Mouse (Mus musculus): ENCODE results near the gene Rnase9. TPM values are rescaled to one million over a fixed set of nuclear protein-coding genes. Genes with fewer than 3 reads are reported as not detected.

Rnase9 gene
- total and polyA plus RNA-seq, 2 experiments: not detected

- Histone ChIP-seq H3K79me2 (ENCODE audit: control insufficient read depth, insufficient read depth, low read length) (no peaks in the 10 kb centered on the region), H3K27me3 (ENCODE audit: control insufficient read depth, insufficient read depth, low read length) (no peaks in the 10 kb centered on the region), H3K27ac (replicated peaks; ENCODE audit: insufficient read depth, low read depth, low read length) (no peak overlapping the region), H3K4me1 (ENCODE audit: control insufficient read depth, insufficient read depth, low read length) (peaks cover 9% of the 10 kb centered on the region; the same call in 1 of the 2 replicates), H3K36me3 (ENCODE audit: control insufficient read depth, insufficient read depth, low read length) (no peaks in the 10 kb centered on the region), H3K4me3 (ENCODE audit: insufficient read depth, low read depth, low read length) (no peak overlapping the region), H3K9ac (ENCODE audit: low read depth, low read length) (no peak overlapping the region)
- no peak for DNase-seq (ENCODE audit: extremely low read depth, low read depth, low spot score)
- no peak for TF ChIP-seq CTCF (IDR thresholded peaks at IDR 0.05; ENCODE audit: low read depth, low read length)
- 94% methylated on average over 1 of the region's 1 CpGs for WGBS
Observed at GRCm38 (mm10) chr14:51079180-51079579, 37.5 kb upstream of the Rnase9 start.

DNA sequence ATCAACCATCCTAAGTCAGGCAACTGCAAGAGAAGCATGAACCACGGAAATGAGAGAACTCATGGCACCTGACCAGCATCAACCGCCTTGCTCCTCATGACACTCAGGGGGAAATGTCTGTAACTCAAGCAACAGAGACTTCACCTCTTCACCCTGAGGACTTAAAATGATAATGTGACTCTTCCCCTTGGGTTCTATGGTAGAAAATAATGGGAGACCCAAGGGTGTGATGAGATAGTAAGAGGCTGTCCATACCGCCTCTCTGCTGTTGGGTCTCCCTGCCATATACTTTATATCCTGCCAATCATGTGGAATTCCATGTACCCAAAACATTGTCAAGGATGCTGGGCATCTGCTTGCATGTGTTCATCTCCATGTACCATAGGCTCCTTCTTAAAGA lies 32.7 kb upstream of the Rnase9 start, which contains the start of gene Olfr750:
Gene Olfr750 (minus strand): TSS at position 101 of the 400 bp plus-strand sequence.
- H3K79me2 ChIP-seq (ENCODE audit: control insufficient read depth, insufficient read depth, low read length): no peaks in the 10 kb centered on the region
- H3K4me1 ChIP-seq (ENCODE audit: control insufficient read depth, insufficient read depth, low read length): no peaks in the 10 kb centered on the region
- H3K36me3 ChIP-seq (ENCODE audit: control insufficient read depth, insufficient read depth, low read length): no peaks in the 10 kb centered on the region
- TF ChIP-seq POLR2A (IDR thresholded peaks at IDR 0.05; ENCODE audit: extremely low read depth, insufficient read depth, low read length) (no peak), CTCF (IDR thresholded peaks at IDR 0.05; ENCODE audit: low read depth, low read length) (no peak)
- H3K9ac ChIP-seq (ENCODE audit: low read depth, low read length): no peak within 1 kb of the TSS
- DNase-seq (ENCODE audit: extremely low read depth, low read depth, low spot score): no peak
- no peaks in the 10 kb centered on the region for H3K27me3 ChIP-seq (ENCODE audit: control insufficient read depth, insufficient read depth, low read length)
- no peak within 1 kb of the TSS for H3K27ac ChIP-seq (replicated peaks; ENCODE audit: insufficient read depth, low read depth, low read length)
- no peak within 1 kb of the TSS for H3K4me3 ChIP-seq (ENCODE audit: insufficient read depth, low read depth, low read length)
- WGBS: 95% methylated on average over 3 of the region's 3 CpGs

DNA sequence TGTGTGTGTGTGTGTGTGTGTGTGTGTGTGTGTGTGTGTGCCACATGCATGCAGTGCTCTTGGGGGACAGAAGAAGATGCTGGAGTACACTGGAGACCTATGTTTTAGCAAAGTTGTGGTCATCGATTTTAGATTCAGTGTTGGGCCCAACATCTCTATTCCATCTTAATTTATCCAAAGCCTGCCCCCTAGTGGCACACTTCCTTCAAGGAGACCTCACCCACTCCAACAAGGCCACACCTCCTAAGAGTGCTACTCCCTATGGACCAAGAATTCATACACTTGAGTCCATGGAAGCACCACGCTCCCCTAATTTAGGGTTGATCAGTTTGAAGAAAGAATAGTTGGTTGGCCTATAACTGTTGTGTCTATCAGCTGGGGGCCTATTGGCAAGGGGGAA lies 27.9 kb upstream of the Rnase9 start:
- no peaks in the 10 kb centered on the region for H3K36me3 ChIP-seq (ENCODE audit: control insufficient read depth, insufficient read depth, low read length)
- TF ChIP-seq POLR2A (IDR thresholded peaks at IDR 0.05; ENCODE audit: extremely low read depth, insufficient read depth, low read length) (no peak), CTCF (IDR thresholded peaks at IDR 0.05; ENCODE audit: low read depth, low read length) (peak; percentile 26; the same call in 1 of the 2 replicates)
- no peaks in the 10 kb centered on the region for H3K79me2 ChIP-seq (ENCODE audit: control insufficient read depth, insufficient read depth, low read length)
- no peak overlapping the region for H3K4me3 ChIP-seq (ENCODE audit: insufficient read depth, low read depth, low read length)
- no peak overlapping the region for H3K9ac ChIP-seq (ENCODE audit: low read depth, low read length)
- peaks cover 3% of the 10 kb centered on the region; the same call in 1 of the 2 replicates for H3K4me1 ChIP-seq (ENCODE audit: control insufficient read depth, insufficient read depth, low read length)
- no peaks in the 10 kb centered on the region for H3K27me3 ChIP-seq (ENCODE audit: control insufficient read depth, insufficient read depth, low read length)
- DNase-seq (ENCODE audit: extremely low read depth, low read depth, low spot score): peak; percentile 46
- 90% methylated on average over 2 of the region's 2 CpGs for WGBS
- H3K27ac ChIP-seq (replicated peaks; ENCODE audit: insufficient read depth, low read depth, low read length): no peak overlapping the region

GRCm38 (mm10) chr14:51068956-51069355 lies 27.3 kb upstream of the Rnase9 start:
- 94% methylated on average over 5 of the region's 5 CpGs for WGBS
- peaks cover 3% of the 10 kb centered on the region; the same call in 1 of the 2 replicates for H3K4me1 ChIP-seq (ENCODE audit: control insufficient read depth, insufficient read depth, low read length)
- H3K27me3 ChIP-seq (ENCODE audit: control insufficient read depth, insufficient read depth, low read length): no peaks in the 10 kb centered on the region
- TF ChIP-seq CTCF (IDR thresholded peaks at IDR 0.05; ENCODE audit: low read depth, low read length): no peak
- no peak for TF ChIP-seq POLR2A (IDR thresholded peaks at IDR 0.05; ENCODE audit: extremely low read depth, insufficient read depth, low read length)
- no peak overlapping the region for H3K9ac ChIP-seq (ENCODE audit: low read depth, low read length)
- no peak for DNase-seq (ENCODE audit: extremely low read depth, low read depth, low spot score)
- no peak overlapping the region for H3K4me3 ChIP-seq (ENCODE audit: insufficient read depth, low read depth, low read length)
- H3K36me3 ChIP-seq (ENCODE audit: control insufficient read depth, insufficient read depth, low read length): no peaks in the 10 kb centered on the region
- H3K27ac ChIP-seq (replicated peaks; ENCODE audit: insufficient read depth, low read depth, low read length): no peak overlapping the region
- no peaks in the 10 kb centered on the region for H3K79me2 ChIP-seq (ENCODE audit: control insufficient read depth, insufficient read depth, low read length)

DNA sequence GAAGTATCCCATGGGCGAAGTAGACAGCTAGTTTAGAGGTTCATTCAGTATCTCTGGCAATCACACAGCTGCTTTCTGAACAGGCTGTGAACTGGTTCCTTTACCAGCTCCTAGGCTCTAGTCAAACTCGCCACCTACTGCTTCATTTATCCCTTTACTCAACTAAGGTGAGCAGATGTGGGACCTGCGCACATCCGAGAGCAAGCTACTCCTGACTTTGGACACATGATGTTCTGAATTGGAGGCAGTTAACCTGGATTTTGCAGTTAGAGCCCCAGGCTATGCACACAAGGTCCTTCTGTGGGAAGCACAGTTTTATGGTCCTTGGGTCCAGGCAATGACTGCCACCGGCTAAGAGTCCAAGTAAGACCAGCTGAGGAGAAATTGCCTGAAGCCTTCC lies 19.1 kb upstream of the Rnase9 start:
- Histone ChIP-seq H3K4me1 (ENCODE audit: control insufficient read depth, insufficient read depth, low read length) (peaks cover 1% of the 10 kb centered on the region; the same call in 1 of the 2 replicates), H3K4me3 (ENCODE audit: insufficient read depth, low read depth, low read length) (no peak overlapping the region), H3K9ac (ENCODE audit: low read depth, low read length) (no peak overlapping the region), H3K27ac (replicated peaks; ENCODE audit: insufficient read depth, low read depth, low read length) (no peak overlapping the region), H3K79me2 (ENCODE audit: control insufficient read depth, insufficient read depth, low read length) (no peaks in the 10 kb centered on the region), H3K36me3 (ENCODE audit: control insufficient read depth, insufficient read depth, low read length) (no peaks in the 10 kb centered on the region), H3K27me3 (ENCODE audit: control insufficient read depth, insufficient read depth, low read length) (no peaks in the 10 kb centered on the region)
- TF ChIP-seq POLR2A (IDR thresholded peaks at IDR 0.05; ENCODE audit: extremely low read depth, insufficient read depth, low read length): no peak
- no peak for TF ChIP-seq CTCF (IDR thresholded peaks at IDR 0.05; ENCODE audit: low read depth, low read length)
- 97% methylated on average over 5 of the region's 5 CpGs for WGBS
- DNase-seq (ENCODE audit: extremely low read depth, low read depth, low spot score): no peak

DNA sequence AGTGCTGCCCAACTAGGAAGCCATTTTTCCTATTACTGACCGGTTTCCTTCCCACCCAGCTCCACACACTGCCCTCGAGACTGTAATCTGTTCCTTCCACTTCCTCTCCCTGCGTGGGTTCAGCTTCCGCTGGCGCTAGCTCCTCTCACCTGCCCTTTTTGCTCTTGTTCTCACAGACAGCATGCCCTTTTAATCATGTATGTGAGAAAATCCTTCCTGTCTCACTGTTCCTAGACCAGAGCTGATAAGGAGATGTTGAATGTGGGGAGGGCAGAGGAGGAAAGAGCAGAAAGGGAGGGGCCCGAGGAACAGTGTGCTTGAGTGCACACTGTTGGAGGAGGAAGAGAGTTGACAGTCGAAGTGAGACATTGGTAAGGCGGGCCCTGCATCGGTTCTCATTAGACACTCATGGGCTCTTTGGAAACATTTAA lies 15.7 kb upstream of the Rnase9 start, which contains the start of gene Rnase12:
Gene Rnase12 (minus strand): TSS at position 261 of the 431 bp plus-strand sequence.
- H3K27ac ChIP-seq (replicated peaks; ENCODE audit: insufficient read depth, low read depth, low read length): no peak within 1 kb of the TSS
- no peaks in the 10 kb centered on the region for H3K27me3 ChIP-seq (ENCODE audit: control insufficient read depth, insufficient read depth, low read length)
- WGBS: 69% methylated on average over 9 of the region's 9 CpGs
- TF ChIP-seq CTCF (IDR thresholded peaks at IDR 0.05; ENCODE audit: low read depth, low read length) (no peak), POLR2A (IDR thresholded peaks at IDR 0.05; ENCODE audit: extremely low read depth, insufficient read depth, low read length) (no peak)
- H3K4me1 ChIP-seq (ENCODE audit: control insufficient read depth, insufficient read depth, low read length): no peaks in the 10 kb centered on the region; the same call in 1 of the 2 replicates
- H3K36me3 ChIP-seq (ENCODE audit: control insufficient read depth, insufficient read depth, low read length): no peaks in the 10 kb centered on the region
- no peaks in the 10 kb centered on the region for H3K79me2 ChIP-seq (ENCODE audit: control insufficient read depth, insufficient read depth, low read length)
- no peak for DNase-seq (ENCODE audit: extremely low read depth, low read depth, low spot score)
- H3K9ac ChIP-seq (ENCODE audit: low read depth, low read length): no peak within 1 kb of the TSS
- no peak within 1 kb of the TSS for H3K4me3 ChIP-seq (ENCODE audit: insufficient read depth, low read depth, low read length)
